Mouse (Mus musculus) forebrain, embryonic 16.5 days (tissue): ENCODE data around the gene Npcd. TPM values are rescaled to one million over a fixed set of nuclear protein-coding genes. Genes with fewer than 3 reads are reported as not detected.
"Not testable (repeated sequence)": the region's sequence is repeated elsewhere in the genome, so short reads cannot be mapped to it uniquely, and the experiment has no call there.

ENCODE experiments used
- ATAC-seq: fragments of 200-750 bp; cut with Nextera tagmentation; 2 replicates; pipeline ENCODE4 v1.8.0; 2017; ENCODE audit warnings: mild to moderate bottlenecking, moderate library complexity
- H3K27ac ChIP-seq: fragments of 300-500 bp; sonication (generic); 2 replicates; pipeline ENCODE4 v1.5.1; 2014; ENCODE audit warnings: low read length, control low read depth
- H3K27me3 ChIP-seq: fragments of 300-500 bp; sonication (generic); replicated peaks from 2 replicates; pipeline ENCODE4 v1.6.1; 2014; ENCODE audit warnings: low read length; ENCODE audit not compliant: control insufficient read depth, insufficient read depth
- H3K36me3 ChIP-seq: fragments of 300-500 bp; sonication (generic); 2 replicates; pipeline ENCODE4 v1.6.1; 2014; ENCODE audit not compliant: control insufficient read depth, insufficient read depth
- H3K4me1 ChIP-seq: fragments of 300-500 bp; sonication (generic); replicated peaks from 2 replicates; pipeline ENCODE4 v1.6.1; 2014; ENCODE audit warnings: low read length; ENCODE audit not compliant: control insufficient read depth, insufficient read depth
- H3K4me2 ChIP-seq: fragments of 300-500 bp; sonication (generic); 2 replicates; pipeline ENCODE4 v1.6.1; 2014; ENCODE audit warnings: mild to moderate bottlenecking, low read length, control low read depth
- H3K4me3 ChIP-seq: fragments of 300-500 bp; sonication (generic); replicated peaks from 2 replicates; pipeline ENCODE4 v1.5.1; 2014; ENCODE audit warnings: mild to moderate bottlenecking, low read length, control low read depth
- H3K9ac ChIP-seq: fragments of 300-500 bp; sonication (generic); replicated peaks from 2 replicates; pipeline ENCODE4 v1.6.1; 2014; ENCODE audit warnings: low read depth, low read length, control low read depth
- H3K9me3 ChIP-seq: fragments of 300-500 bp; sonication (generic); 2 replicates; pipeline ENCODE4 v1.6.1; 2016; ENCODE audit warnings: low read length; ENCODE audit not compliant: control insufficient read depth
- WGBS: fragments of 180-500 bp; shearing (Covaris S2); extraction: QIAGEN DNeasy Blood & Tissue Kit; methylation state at CpG from one replicate; pipeline ENCODE4 v1.1.7; 2014; 5-methylcytosine and 5-hydroxymethylcytosine counted together
- polyA plus RNA-seq: library from polyadenylated mRNA; unstranded; fragments of >200 nt; fragmentation: Nextera tagmentation; extraction: Ambion mirVana; gene quantifications from 2 replicates; pipeline ENCODE4 v1.2.1, GENCODE M21; 2015

The Npcd gene
- polyA plus RNA-seq, 1 experiment from 2014 or later, result not detected

GRCm38 (mm10) chr15:79825146-79825825 is 8.8 kb downstream of the Npcd start:
- H3K9ac ChIP-seq, result no peak overlapping the region
- H3K4me1 ChIP-seq, result peaks cover 33% of the 10 kb centered on the region
- peak; percentile 36; the same call in 1 of the 2 replicates for ATAC-seq
- H3K36me3 ChIP-seq, result no peaks in the 10 kb centered on the region; the same call in 1 of the 2 replicates
- H3K9me3 ChIP-seq, result no peaks in the 10 kb centered on the region
- H3K27ac ChIP-seq, result no peak overlapping the region
- H3K4me3 ChIP-seq, result no peak overlapping the region
- 51% methylated on average over 14 of the region's 14 CpGs for WGBS
- H3K4me2 ChIP-seq, result no peak overlapping the region
- H3K27me3 ChIP-seq, result no peaks in the 10 kb centered on the region

GRCm38 (mm10) chr15:79823588-79824280 is 10.3 kb downstream of the Npcd start:
- 68% methylated on average over 19 of the region's 19 CpGs for WGBS
- H3K9me3 ChIP-seq, result no peaks in the 10 kb centered on the region
- no peak for ATAC-seq
- no peak overlapping the region for H3K27ac ChIP-seq
- H3K27me3 ChIP-seq, result no peaks in the 10 kb centered on the region
- peaks cover 31% of the 10 kb centered on the region for H3K4me1 ChIP-seq
- H3K4me3 ChIP-seq, result no peak overlapping the region
- no peak overlapping the region for H3K4me2 ChIP-seq
- no peak overlapping the region for H3K9ac ChIP-seq
- no peaks in the 10 kb centered on the region; the same call in 1 of the 2 replicates for H3K36me3 ChIP-seq

GRCm38 (mm10) chr15:79822265-79823199 is 11.5 kb downstream of the Npcd start:
- no peak overlapping the region for H3K4me3 ChIP-seq
- no peak overlapping the region for H3K27ac ChIP-seq
- ATAC-seq, result no peak
- H3K9ac ChIP-seq, result no peak overlapping the region
- no peaks in the 10 kb centered on the region for H3K27me3 ChIP-seq
- peaks cover 3% of the 10 kb centered on the region; the same call in 1 of the 2 replicates for H3K9me3 ChIP-seq
- 69% methylated on average over 13 of the region's 13 CpGs for WGBS
- H3K4me1 ChIP-seq, result peaks cover 20% of the 10 kb centered on the region
- H3K36me3 ChIP-seq, result no peaks in the 10 kb centered on the region; the same call in 1 of the 2 replicates
- no peak overlapping the region for H3K4me2 ChIP-seq

- H3K27ac ChIP-seq, result no peak overlapping the region
- no peaks in the 10 kb centered on the region for H3K27me3 ChIP-seq
- ATAC-seq, result no peak
- no peaks in the 10 kb centered on the region; the same call in 1 of the 2 replicates for H3K36me3 ChIP-seq
- no peak overlapping the region for H3K4me2 ChIP-seq
- H3K4me3 ChIP-seq, result no peak overlapping the region
- WGBS, result 85% methylated on average over 4 of the region's 4 CpGs
- no peak overlapping the region for H3K9ac ChIP-seq
- H3K9me3 ChIP-seq, result peaks cover 3% of the 10 kb centered on the region; the same call in 1 of the 2 replicates
- H3K4me1 ChIP-seq, result no peaks in the 10 kb centered on the region
These were observed 15.7 kb downstream of the Npcd start for GRCm38 (mm10) chr15:79818325-79818724.

GRCm38 (mm10) chr15:79813666-79814258 is 20.3 kb downstream of the Npcd start:
- H3K4me2 ChIP-seq, result no peak overlapping the region
- H3K36me3 ChIP-seq, result no peaks in the 10 kb centered on the region
- 58% methylated on average over 8 of the region's 8 CpGs for WGBS
- H3K27ac ChIP-seq, result no peak overlapping the region
- ATAC-seq, result no peak
- no peaks in the 10 kb centered on the region for H3K4me1 ChIP-seq
- H3K9ac ChIP-seq, result no peak overlapping the region
- peaks cover 3% of the 10 kb centered on the region; the same call in 1 of the 2 replicates for H3K9me3 ChIP-seq
- no peak overlapping the region for H3K4me3 ChIP-seq
- no peaks in the 10 kb centered on the region for H3K27me3 ChIP-seq

GRCm38 (mm10) chr15:79812840-79813239 is 21.2 kb downstream of the Npcd start:
- H3K27me3 ChIP-seq, H3K4me3 ChIP-seq, H3K9me3 ChIP-seq, H3K36me3 ChIP-seq, H3K4me2 ChIP-seq, H3K4me1 ChIP-seq, ATAC-seq, H3K27ac ChIP-seq, H3K9ac ChIP-seq: not testable (repeated sequence)
- WGBS, result 78% methylated on average over 2 of the region's 2 CpGs

- H3K4me1 ChIP-seq, result no peaks in the 10 kb centered on the region
- H3K36me3 ChIP-seq, result no peaks in the 10 kb centered on the region
- no peak for ATAC-seq
- H3K4me2 ChIP-seq, result no peak overlapping the region
- 68% methylated on average over 4 of the region's 4 CpGs for WGBS
- H3K9ac ChIP-seq, result no peak overlapping the region
- peaks cover 9% of the 10 kb centered on the region for H3K27me3 ChIP-seq
- no peak overlapping the region for H3K4me3 ChIP-seq
- H3K27ac ChIP-seq, result no peak overlapping the region
- no peaks in the 10 kb centered on the region for H3K9me3 ChIP-seq
These were observed 23.0 kb downstream of the Npcd start for GRCm38 (mm10) chr15:79810997-79811396.

- H3K4me1 ChIP-seq, result peaks cover under 1% of the 10 kb centered on the region
- peaks cover 16% of the 10 kb centered on the region for H3K27me3 ChIP-seq
- 54% methylated on average over 3 of the region's 3 CpGs for WGBS
- no peak overlapping the region for H3K4me2 ChIP-seq
- no peaks in the 10 kb centered on the region for H3K36me3 ChIP-seq
- no peak overlapping the region for H3K9ac ChIP-seq
- H3K9me3 ChIP-seq, result no peaks in the 10 kb centered on the region
- no peak overlapping the region for H3K4me3 ChIP-seq
- ATAC-seq, result no peak
- no peak overlapping the region for H3K27ac ChIP-seq
These were observed 24.0 kb downstream of the Npcd start for GRCm38 (mm10) chr15:79810061-79810460.
